Mouse (Mus musculus) liver, embryonic 16.5 days (tissue): ENCODE data around the gene Dnajb14. TPM values are rescaled to one million over a fixed set of nuclear protein-coding genes. Genes with fewer than 3 reads are reported as not detected.

Source experiments
- ATAC-seq: fragments of 200-750 bp; cut with Nextera tagmentation; 2 replicates; pipeline ENCODE4 v1.8.0; 2017; ENCODE audit warnings: low read depth, mild to moderate bottlenecking, moderate number of reproducible peaks, moderate library complexity
- H3K27ac ChIP-seq: fragments of 300-500 bp; sonication (generic); 2 replicates; pipeline ENCODE4 v1.5.1; 2014; ENCODE audit warnings: mild to moderate bottlenecking, low read length
- H3K27me3 ChIP-seq: fragments of 300-500 bp; sonication (generic); 2 replicates; pipeline ENCODE4 v1.6.1; 2014; ENCODE audit warnings: low read depth, low read length, mixed read lengths; ENCODE audit not compliant: control insufficient read depth, insufficient read depth
- H3K36me3 ChIP-seq: fragments of 300-500 bp; sonication (generic); 2 replicates; pipeline ENCODE4 v1.6.1; 2014; ENCODE audit warnings: mild to moderate bottlenecking; ENCODE audit not compliant: control insufficient read depth, insufficient read depth
- H3K4me1 ChIP-seq: fragments of 300-500 bp; sonication (generic); 2 replicates; pipeline ENCODE4 v1.6.1; 2014; ENCODE audit warnings: low read depth, low read length, mixed read lengths; ENCODE audit not compliant: control insufficient read depth
- H3K4me2 ChIP-seq: fragments of 300-500 bp; sonication (generic); 2 replicates; pipeline ENCODE4 v1.6.1; 2014; ENCODE audit warnings: low read depth, low read length, mixed read lengths
- H3K4me3 ChIP-seq: fragments of 300-500 bp; sonication (generic); 2 replicates; pipeline ENCODE4 v1.5.1; 2014; ENCODE audit warnings: low read depth, mild to moderate bottlenecking, low read length
- H3K9ac ChIP-seq: fragments of 300-500 bp; sonication (generic); 2 replicates; pipeline ENCODE4 v1.6.1; 2014; ENCODE audit warnings: low read depth, low read length
- H3K9me3 ChIP-seq: fragments of 300-500 bp; sonication (generic); replicated peaks from 2 replicates; pipeline ENCODE4 v1.6.1; 2016; ENCODE audit warnings: low read length; ENCODE audit not compliant: control insufficient read depth
- WGBS: fragments of 180-500 bp; shearing (Covaris S2); extraction: QIAGEN DNeasy Blood & Tissue Kit; methylation state at CpG from one replicate; pipeline ENCODE4 v1.1.7; 2014; ENCODE audit not compliant: insufficient replicate concordance; 5-methylcytosine and 5-hydroxymethylcytosine counted together
- polyA plus RNA-seq: library from polyadenylated mRNA; unstranded; fragments of >200 nt; fragmentation: Nextera tagmentation; extraction: Ambion mirVana; gene quantifications from 2 replicates; pipeline ENCODE4 v1.2.1, GENCODE M21; 2015

Gene Dnajb14
- polyA plus RNA-seq, 1 experiment from 2014 or later, result 3.0 TPM

DNA sequence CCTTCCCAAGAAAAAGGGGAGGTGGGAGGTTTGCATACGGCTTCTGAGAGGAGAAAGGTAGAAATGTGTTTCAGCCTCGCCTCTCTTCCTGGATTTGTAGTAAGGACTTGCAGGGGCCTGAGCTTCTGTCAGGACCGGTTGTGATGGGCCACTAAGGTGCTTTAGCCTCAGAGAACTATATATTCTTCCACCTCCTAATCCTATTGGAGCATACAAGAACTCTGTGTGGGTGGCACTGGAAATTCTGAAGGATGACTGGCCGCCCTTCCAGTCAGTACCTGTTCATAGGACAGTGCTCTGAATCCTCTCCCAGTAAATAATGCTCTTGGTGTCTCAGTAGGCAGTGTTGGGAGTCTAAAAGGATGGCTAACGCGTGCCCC is 51.4 kb downstream of the Dnajb14 start:
- Histone ChIP-seq H3K27ac (peak overlapping the region; percentile 94), H3K4me2 (peak overlapping the region; percentile 91), H3K27me3 (no peaks in the 10 kb centered on the region), H3K4me1 (peaks cover 13% of the 10 kb centered on the region), H3K9ac (peak overlapping the region; percentile 97), H3K4me3 (peak overlapping the region; percentile 98), H3K9me3 (no peaks in the 10 kb centered on the region), H3K36me3 (peaks cover 6% of the 10 kb centered on the region; the same call in 1 of the 2 replicates)
- ATAC-seq, result peak; percentile 52
- WGBS, result 10% methylated on average over 6 of the region's 6 CpGs

- no peaks in the 10 kb centered on the region for H3K9me3 ChIP-seq
- ATAC-seq, result no peak
- peak overlapping the region; percentile 98 for H3K4me3 ChIP-seq
- H3K4me1 ChIP-seq, result peaks cover 13% of the 10 kb centered on the region
- 0 out of 2 replicates have a peak overlapping the region, but pooled peaks have one; percentile 94 for H3K27ac ChIP-seq
- peaks cover 6% of the 10 kb centered on the region; the same call in 1 of the 2 replicates for H3K36me3 ChIP-seq
- H3K9ac ChIP-seq, result peak overlapping the region; percentile 97
- no peaks in the 10 kb centered on the region for H3K27me3 ChIP-seq
- peak overlapping the region; percentile 91 for H3K4me2 ChIP-seq
- WGBS, result 82% methylated on average over 7 of the region's 7 CpGs
Observed at GRCm38 (mm10) chr3:137919398-137919797, 51.9 kb downstream of the Dnajb14 start.

DNA sequence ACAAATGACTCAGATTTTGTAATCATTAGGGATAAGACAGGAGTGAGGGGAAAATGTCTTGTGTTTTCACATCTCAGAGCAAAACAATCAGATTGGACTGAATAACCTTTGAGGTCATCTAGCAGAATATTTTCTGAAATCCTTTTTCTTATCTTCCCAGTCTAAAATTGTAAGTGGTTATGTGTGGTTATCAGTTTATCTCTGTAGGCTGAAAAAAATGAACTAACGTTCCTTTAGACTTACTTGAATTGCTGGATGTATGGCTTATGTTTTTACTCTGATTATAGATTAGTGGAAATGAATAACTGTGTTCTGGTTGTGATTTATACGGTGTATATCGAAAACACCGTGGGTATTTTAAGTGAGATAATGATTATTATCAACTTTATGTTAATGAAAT is 53.1 kb downstream of the Dnajb14 start:
- peaks cover 11% of the 10 kb centered on the region; the same call in 1 of the 2 replicates for H3K36me3 ChIP-seq
- no peak overlapping the region for H3K4me2 ChIP-seq
- no peak overlapping the region for H3K4me3 ChIP-seq
- H3K27me3 ChIP-seq, result no peaks in the 10 kb centered on the region
- H3K4me1 ChIP-seq, result peaks cover 13% of the 10 kb centered on the region
- H3K9me3 ChIP-seq, result no peaks in the 10 kb centered on the region
- WGBS, result 68% methylated on average over 4 of the region's 4 CpGs
- no peak overlapping the region for H3K27ac ChIP-seq
- no peak overlapping the region for H3K9ac ChIP-seq
- ATAC-seq, result no peak

DNA sequence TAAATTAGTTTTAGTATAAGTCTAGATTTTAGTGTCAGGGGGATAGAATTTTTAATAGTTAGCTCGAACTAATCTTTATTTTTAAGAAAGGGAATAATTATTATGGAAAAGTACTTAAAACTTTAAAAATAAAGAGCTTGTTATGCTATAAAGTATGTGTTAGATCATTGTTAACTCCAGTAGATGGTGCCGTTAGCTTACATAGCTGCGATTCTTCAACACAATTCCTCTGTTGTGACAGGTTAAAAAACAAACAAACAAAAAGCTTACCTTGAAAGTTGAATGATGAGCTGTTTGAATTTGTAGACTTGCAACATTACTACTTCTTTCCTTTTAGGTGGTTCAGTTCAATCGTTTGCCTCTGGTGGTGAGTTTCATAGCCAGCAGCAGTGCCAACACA is 59.5 kb downstream of the Dnajb14 start:
- Histone ChIP-seq H3K4me1 (no peaks in the 10 kb centered on the region), H3K4me2 (no peak overlapping the region), H3K36me3 (peaks cover 23% of the 10 kb centered on the region), H3K27ac (no peak overlapping the region), H3K4me3 (no peak overlapping the region), H3K27me3 (no peaks in the 10 kb centered on the region), H3K9me3 (no peaks in the 10 kb centered on the region), H3K9ac (no peak overlapping the region)
- 79% methylated on average over 4 of the region's 4 CpGs for WGBS
- no peak for ATAC-seq

- ATAC-seq, result no peak
- Histone ChIP-seq H3K4me1 (no peaks in the 10 kb centered on the region), H3K36me3 (peaks cover 32% of the 10 kb centered on the region), H3K4me2 (no peak overlapping the region), H3K9ac (no peak overlapping the region), H3K27me3 (no peaks in the 10 kb centered on the region), H3K9me3 (no peaks in the 10 kb centered on the region), H3K27ac (no peak overlapping the region), H3K4me3 (no peak overlapping the region)
- WGBS, result 78% methylated on average over 3 of the region's 3 CpGs
Observed at GRCm38 (mm10) chr3:137929940-137930339, 62.5 kb downstream of the Dnajb14 start.

GRCm38 (mm10) chr3:137932748-137933147 is 65.3 kb downstream of the Dnajb14 start:
- peaks cover 19% of the 10 kb centered on the region for H3K36me3 ChIP-seq

DNA sequence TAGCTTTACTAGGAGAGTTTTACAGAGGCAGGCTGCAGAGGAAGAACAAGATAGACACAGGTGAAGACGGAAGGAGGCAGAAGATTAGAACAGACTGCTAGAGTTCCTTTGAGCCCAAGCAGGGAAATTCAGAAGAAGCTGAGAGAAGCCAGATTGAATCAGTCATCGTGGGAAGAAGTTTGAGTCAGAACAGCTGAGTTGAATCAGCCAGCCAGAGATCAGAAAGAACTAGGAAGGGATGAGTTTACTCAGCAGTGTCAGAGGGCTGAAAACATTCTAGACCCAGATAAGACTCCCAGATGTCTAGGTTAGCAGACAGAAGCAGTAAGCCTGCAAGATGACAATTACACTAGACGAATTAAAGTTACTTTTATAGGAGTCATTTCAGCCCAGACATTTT is 66.5 kb downstream of the Dnajb14 start:
- peaks cover 2% of the 10 kb centered on the region for H3K4me1 ChIP-seq
- H3K27me3 ChIP-seq, result no peaks in the 10 kb centered on the region
- H3K36me3 ChIP-seq, result peaks cover 16% of the 10 kb centered on the region
- no peak overlapping the region for H3K4me2 ChIP-seq
- ATAC-seq, result no peak
- no peaks in the 10 kb centered on the region for H3K9me3 ChIP-seq
- 61% methylated on average over 3 of the region's 3 CpGs for WGBS
- H3K27ac ChIP-seq, result no peak overlapping the region
- no peak overlapping the region for H3K9ac ChIP-seq
- no peak overlapping the region for H3K4me3 ChIP-seq

More at GRCm38 (mm10) chr3:137932748-137933147, 65.3 kb downstream of the Dnajb14 start:
- WGBS, result 79% methylated on average over 7 of the region's 7 CpGs
- H3K27me3 ChIP-seq, result no peaks in the 10 kb centered on the region
- no peaks in the 10 kb centered on the region for H3K9me3 ChIP-seq
- H3K9ac ChIP-seq, result no peak overlapping the region
- no peak overlapping the region for H3K27ac ChIP-seq
- no peak overlapping the region for H3K4me3 ChIP-seq
- H3K4me1 ChIP-seq, result no peaks in the 10 kb centered on the region
- no peak for ATAC-seq
- H3K4me2 ChIP-seq, result no peak overlapping the region

DNA sequence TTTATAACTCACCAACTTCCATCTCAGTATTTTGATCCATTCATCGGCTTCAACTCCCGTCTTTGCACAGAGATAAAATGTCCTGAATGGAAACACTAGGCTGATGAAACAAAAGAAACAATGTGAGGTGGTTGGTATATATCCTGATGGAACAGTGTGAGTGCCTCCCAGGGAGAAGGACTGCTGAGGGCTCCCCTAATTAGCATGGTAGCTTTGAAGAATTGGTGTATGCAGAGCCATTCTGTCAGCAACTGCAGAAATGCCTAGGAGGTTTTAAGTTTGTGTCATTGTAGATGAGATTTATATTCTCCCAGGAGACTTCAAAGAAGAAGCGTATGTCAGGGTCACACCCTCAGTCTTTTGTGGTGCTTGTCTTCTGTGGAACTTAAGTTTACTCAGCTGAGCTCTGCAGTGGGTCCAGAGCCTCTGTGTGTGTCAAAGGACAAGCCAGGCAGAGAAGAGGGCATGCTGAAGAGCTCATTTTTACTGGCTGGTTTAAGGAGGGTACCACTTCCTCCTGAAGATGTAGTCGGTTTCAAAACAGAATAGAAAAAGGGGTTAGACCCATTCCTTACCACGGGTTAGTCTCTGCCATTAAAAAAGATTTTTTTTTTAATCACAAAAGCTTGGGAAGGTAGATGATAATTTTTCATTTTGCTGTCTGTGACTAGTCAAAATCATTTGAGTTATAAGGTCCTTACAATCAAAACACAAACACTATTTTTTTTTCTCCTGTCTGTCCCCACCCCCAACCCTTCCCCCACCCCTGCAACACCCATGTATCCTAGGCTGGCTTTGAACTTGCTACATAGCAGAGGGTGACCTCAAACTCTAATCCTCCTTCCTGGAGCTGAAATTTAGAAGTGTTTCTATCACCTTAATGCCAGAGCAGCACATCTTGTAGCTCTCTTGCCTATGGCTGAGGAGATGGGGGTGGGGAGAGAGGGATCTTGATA is 68.4 kb downstream of the Dnajb14 start:
- Histone ChIP-seq H3K4me1 (peaks cover 12% of the 10 kb centered on the region), H3K9me3 (no peaks in the 10 kb centered on the region), H3K27me3 (no peaks in the 10 kb centered on the region), H3K36me3 (peaks cover 15% of the 10 kb centered on the region), H3K27ac (no peak overlapping the region), H3K4me2 (no peak overlapping the region), H3K4me3 (no peak overlapping the region), H3K9ac (no peak overlapping the region)
- ATAC-seq, result no peak
- WGBS, result 72% methylated on average over 5 of the region's 5 CpGs

GRCm38 (mm10) chr3:137936541-137936940 is 69.1 kb downstream of the Dnajb14 start:
- no peak overlapping the region for H3K4me3 ChIP-seq
- WGBS, result 63% methylated on average over 6 of the region's 6 CpGs
- no peak overlapping the region for H3K9ac ChIP-seq
- H3K9me3 ChIP-seq, result no peaks in the 10 kb centered on the region
- peaks cover 15% of the 10 kb centered on the region for H3K36me3 ChIP-seq
- no peaks in the 10 kb centered on the region for H3K27me3 ChIP-seq
- ATAC-seq, result no peak
- peaks cover 18% of the 10 kb centered on the region for H3K4me1 ChIP-seq
- H3K4me2 ChIP-seq, result no peak overlapping the region
- no peak overlapping the region for H3K27ac ChIP-seq
